Mouse (Mus musculus) lung, postnatal 25 days (tissue): Measurements from ENCODE around the gene Sugct.

Experiments
- DNase-seq: peaks from one replicate; pipeline ENCODE4 v3.0.0; 2022; ENCODE audit warnings: low spot score

The Sugct gene

DNA sequence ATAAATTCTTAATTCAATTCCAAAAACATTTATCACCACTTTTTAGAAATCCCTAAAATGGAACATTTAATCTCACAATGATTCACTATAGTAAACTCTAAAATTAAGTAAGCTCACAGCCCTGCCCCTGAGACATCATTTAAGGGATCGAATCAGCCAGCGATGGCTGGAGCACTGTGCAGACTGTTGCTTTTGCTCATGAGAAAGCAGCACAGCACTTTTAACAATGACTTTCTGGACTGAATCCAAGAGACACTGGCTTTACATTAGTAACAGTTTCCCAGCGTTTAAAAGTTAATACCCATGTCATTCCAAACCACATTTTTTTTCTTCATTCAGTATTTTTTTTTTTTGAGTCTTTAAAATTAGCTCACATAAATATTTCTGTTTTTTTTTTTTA is 398.9 kb downstream of the Sugct start:
- no peak for DNase-seq

- no peak for DNase-seq
Measured at GRCm38 (mm10) chr13:17291057-17291456, 404.3 kb downstream of the Sugct start.

GRCm38 (mm10) chr13:17288377-17288776 is 407.0 kb downstream of the Sugct start:
- DNase-seq = no peak

DNA sequence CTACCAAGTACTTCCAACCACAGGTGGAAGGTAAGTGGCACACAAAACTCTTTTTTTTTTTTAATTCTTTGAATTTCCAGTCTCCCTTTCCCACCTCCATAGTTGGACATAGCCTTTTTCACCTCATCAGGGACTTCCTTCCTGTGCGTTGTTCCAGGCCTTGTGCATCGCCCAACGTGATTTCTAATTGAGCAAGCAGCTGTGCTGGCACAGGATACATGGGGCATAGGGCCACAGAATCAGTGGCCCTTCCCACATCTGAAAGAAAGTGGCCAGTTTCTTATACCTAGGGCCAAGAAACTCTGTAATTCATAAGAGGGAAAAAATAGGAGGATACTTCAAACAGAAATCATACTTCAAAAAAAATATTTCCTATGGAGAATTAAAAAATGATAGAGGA is 449.4 kb downstream of the Sugct start:
- no peak for DNase-seq

GRCm38 (mm10) chr13:17216524-17216923 is 478.8 kb downstream of the Sugct start:
- DNase-seq = no peak

DNA sequence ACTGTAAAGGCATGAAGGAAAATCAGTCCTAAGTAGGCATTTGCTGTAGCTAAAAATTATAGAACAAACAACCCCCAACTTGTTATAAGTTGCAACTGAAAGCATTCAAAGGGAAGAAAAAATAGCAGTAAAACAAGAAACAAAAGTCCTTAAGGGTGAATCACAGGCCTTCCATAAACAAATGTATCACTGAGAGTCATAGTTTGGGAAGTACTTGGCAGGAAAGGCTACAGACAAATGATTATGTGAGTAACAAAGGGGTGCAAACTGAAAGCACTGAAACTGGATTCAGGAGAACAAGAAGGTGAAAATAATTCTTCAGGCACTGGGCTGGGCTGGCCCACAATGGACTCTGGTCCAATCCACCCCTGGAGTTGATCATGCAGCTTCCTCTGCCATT is 482.7 kb downstream of the Sugct start:
- DNase-seq = no peak

- no peak for DNase-seq
Measured at GRCm38 (mm10) chr13:17190180-17190762, 505.1 kb downstream of the Sugct start.

- DNase-seq = no peak
Measured at GRCm38 (mm10) chr13:17185253-17185652, 510.1 kb downstream of the Sugct start.

- no peak for DNase-seq
Measured at GRCm38 (mm10) chr13:17165917-17166316, 529.4 kb downstream of the Sugct start.

DNA sequence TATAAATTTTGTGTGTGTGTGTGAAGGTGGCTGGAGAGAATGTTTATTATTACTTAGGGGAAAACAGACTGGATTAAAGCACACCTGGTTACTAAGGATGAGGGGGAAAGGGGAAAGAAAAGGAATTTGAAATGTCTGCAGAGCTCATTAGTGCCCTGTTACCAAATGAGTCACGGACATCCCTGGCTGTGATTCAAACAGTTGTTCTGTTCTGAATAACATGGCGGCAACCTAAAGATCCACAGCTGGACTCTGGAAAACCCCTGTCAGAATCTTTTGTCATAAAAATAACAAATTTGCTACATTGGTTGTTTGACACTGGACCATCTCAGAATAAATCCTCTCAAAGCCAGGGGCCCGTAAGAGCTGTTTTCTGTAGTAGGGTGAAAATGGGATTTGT is 530.6 kb downstream of the Sugct start:
- no peak for DNase-seq

- DNase-seq = no peak
Measured at GRCm38 (mm10) chr13:17146441-17146992, 548.8 kb downstream of the Sugct start.

DNA sequence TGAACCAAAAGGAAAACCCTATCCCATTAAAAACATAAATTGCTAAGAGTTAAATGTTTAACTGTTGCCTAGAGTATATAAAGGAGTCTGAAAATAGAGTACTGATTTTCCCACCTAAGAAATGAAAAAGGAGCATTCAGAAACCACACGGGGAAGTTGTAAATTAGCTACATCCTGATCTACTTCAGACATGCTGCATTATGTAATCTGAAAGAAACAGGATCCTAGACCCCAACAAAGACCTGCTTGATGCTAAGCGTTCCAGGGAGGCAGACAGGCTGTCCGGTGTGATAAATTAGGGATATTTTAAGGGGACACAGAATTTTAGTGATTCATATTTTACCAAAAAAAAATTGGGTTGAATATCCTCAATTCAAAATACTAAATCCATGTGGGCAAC is 579.3 kb downstream of the Sugct start:
- no peak for DNase-seq

GRCm38 (mm10) chr13:17102372-17102771 is 593.0 kb downstream of the Sugct start:
- no peak for DNase-seq

- no peak for DNase-seq
Measured at GRCm38 (mm10) chr13:17086547-17086946, 608.8 kb downstream of the Sugct start.

- DNase-seq = no peak
Measured at GRCm38 (mm10) chr13:17086146-17086545, 609.2 kb downstream of the Sugct start.

DNA sequence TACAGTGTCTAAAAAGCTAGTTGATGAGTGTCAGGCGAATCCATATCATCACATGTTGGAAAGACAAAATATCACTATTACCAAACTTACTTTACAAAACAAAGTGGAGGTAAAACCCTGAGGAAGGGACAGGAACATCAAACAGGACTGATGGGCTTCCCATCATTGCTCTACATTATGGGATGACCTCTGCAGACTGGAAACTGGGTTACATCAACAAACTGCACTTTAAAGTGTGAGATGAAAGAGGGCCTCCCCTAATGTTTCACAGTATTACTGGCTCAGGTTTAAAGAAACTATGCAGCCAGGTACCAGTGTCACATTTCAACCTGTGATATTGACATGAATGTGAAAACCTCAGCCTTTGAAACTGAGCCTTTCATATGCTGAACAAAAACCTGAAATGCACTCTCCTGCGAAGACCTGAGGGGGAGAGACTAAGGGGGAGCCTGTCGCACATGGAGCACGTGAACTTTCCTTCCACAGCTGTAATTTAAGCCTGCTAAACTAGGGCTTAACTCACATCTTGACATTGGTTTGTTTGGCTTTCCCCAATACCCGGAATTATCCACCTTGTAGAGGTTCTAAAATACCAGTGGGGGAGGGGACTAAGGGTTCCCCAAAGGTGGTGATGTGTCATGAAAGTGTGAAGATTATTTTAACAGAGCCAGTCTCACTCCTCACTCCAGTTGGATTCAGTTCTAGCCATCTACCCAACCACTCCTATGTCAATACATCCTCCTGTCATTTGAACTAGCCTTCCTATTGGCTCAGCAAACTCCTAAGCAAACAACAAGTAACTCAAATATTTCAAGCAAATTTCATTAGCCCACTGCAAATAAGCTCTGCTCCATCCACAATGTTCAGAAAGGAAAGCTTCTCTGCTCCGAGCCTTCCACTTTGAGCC is 610.2 kb downstream of the Sugct start:
- DNase-seq = no peak

DNA sequence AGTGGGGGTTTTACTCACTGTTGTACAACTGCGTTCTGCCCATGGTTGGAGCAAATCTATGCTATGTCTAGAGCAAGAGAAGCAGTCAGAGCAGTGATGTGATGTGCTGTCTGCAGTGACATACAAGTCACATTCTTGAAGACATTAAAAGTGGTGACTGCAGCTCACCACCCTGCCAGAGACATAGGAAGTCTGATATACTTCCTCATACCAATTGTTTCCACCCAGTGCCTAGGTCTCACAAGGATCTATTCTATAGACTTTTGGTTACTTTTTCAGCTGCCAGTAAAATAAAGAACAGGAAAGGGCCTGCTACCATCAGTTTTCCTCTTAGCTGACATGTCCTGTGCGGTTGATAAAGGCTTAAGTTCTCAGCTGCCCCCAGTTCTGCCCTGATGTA is 613.7 kb downstream of the Sugct start:
- no peak for DNase-seq

GRCm38 (mm10) chr13:17065552-17065951 is 629.8 kb downstream of the Sugct start:
- DNase-seq = no peak

DNA sequence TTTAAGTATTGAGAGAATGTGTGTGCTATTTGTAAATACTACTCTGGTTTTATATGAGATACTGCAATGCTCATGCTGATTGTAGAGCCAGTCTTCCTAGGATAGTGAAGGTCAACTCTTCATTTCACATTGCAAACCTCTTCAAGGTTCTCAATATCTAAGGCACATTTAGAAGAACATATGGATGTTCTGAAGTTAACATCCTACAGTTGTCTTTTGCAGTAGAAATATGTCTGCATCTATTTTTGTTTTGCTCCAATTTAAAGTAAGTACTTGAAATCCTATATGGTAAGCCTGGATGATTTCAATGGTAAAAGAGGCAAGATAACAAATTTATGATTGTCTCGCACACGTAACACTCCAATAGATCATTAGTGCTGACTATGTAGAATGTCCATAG is 638.7 kb downstream of the Sugct start:
- no peak for DNase-seq

DNA sequence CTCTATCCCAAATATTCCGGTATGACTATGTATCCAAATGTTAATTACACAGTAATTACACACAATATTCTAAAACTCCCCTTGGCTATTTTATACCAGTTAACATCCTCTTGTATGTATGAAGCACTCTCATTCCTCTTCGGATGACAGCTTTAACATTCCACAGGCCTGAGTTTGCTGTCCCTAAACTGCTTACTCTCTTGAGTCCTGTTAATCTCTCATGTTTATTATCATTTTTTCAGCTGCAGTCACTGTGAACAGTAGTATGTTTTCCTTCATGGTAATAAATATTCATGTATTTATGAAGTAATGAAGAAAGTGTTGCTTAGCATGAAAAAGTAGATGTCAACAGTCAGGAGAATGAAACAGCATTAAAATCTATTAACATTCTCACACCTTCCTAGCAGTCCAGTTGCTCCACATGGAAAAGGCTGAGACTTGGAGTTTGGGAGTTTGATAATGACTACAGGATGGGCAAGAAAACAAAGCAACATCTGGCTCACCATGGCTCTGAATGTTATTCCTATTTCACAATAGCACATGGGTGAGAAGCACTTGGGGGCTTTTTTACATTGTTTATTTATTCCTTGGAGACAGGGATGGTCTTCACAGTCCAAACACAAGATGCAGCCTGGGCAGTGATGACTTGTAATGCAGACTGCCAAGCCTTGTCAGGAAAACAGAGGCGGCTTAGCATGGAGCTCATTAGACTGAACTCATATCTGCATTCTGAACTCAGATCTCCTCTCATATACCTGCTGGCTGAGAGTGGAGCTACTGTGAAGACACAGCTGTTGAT is 651.7 kb downstream of the Sugct start:
- no peak for DNase-seq

DNA sequence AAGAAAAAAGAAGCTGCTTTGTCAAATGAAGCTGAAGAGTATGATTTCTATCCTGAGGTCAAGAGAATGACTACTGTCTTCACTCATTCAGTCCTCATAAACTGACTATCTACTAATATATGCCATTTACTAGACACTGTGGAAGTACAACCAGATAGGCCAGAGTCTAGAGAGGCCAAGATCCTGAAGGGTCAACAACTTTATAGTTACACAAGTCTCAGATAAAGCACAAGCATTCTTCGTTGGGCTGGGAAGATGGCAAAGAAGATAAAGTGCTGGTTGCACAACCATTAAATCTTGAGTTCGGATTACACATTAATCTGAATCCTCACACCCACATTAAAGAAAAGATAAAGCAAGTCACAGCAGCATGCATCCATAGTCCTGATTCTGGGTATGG is 653.0 kb downstream of the Sugct start:
- no peak for DNase-seq

DNA sequence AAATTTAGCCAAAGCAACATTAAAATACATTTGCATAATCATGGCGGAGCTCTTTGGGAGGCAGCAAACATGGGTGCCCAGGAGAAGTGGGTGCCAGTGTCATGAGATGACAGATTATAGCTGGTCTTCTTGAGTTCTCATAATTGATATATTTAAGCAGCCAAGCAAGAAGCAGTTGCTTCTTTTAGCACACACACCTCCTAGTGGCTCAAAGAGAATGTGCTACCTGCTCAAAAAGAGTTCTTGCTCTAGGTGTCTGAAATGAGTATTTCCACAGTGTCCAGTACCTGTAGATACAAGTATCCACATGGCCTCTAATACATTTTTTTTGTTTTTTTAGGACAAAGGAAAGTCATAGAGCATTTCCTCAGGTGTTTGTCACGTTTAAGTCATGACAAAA is 655.6 kb downstream of the Sugct start:
- DNase-seq = no peak

GRCm38 (mm10) chr13:17038341-17038740 is 657.0 kb downstream of the Sugct start:
- DNase-seq = no peak
